Mouse (Mus musculus): ENCODE data around the gene Tmem121b. TPM values are rescaled to one million over a fixed set of nuclear protein-coding genes. Genes with fewer than 3 reads are reported as not detected.

Gene Tmem121b
- polyA plus RNA-seq, 1 experiment = 0.14 TPM

GRCm38 (mm10) chr6:120453103-120453445 lies 40.5 kb downstream of the Tmem121b start:
- H3K27ac ChIP-seq (ENCODE audit: insufficient read depth, low read length) = no peak overlapping the region
- H3K36me3 ChIP-seq (ENCODE audit: control insufficient read depth, insufficient read depth, low read length) = no peaks in the 10 kb centered on the region
- TF ChIP-seq CTCF (IDR thresholded peaks at IDR 0.05; ENCODE audit: extremely low read depth, insufficient read depth, insufficient read length, insufficient replicate concordance) (no peak), POLR2A (IDR thresholded peaks at IDR 0.05; ENCODE audit: low read depth, low read length) (no peak)
- H3K4me1 ChIP-seq (ENCODE audit: control insufficient read depth, insufficient read depth, insufficient read length) = peaks cover 11% of the 10 kb centered on the region; the same call in 1 of the 2 replicates
- H3K27me3 ChIP-seq (ENCODE audit: control insufficient read depth, insufficient read depth, low read length) = no peaks in the 10 kb centered on the region
- DNase-seq (ENCODE audit: low read depth in 1 of 2, low spot score in 2 of 2) = no peak
- WGBS = 36% methylated on average over 5 of the region's 5 CpGs
- H3K4me3 ChIP-seq (ENCODE audit: extremely low read depth, insufficient read depth, insufficient read length) = no peak overlapping the region

- 38% methylated on average over 11 of the region's 11 CpGs for WGBS
- TF ChIP-seq CTCF (IDR thresholded peaks at IDR 0.05; ENCODE audit: extremely low read depth, insufficient read depth, insufficient read length, insufficient replicate concordance) (no peak), POLR2A (IDR thresholded peaks at IDR 0.05; ENCODE audit: low read depth, low read length) (no peak)
- H3K4me3 ChIP-seq (ENCODE audit: extremely low read depth, insufficient read depth, insufficient read length) = no peak overlapping the region
- no peaks in the 10 kb centered on the region for H3K27me3 ChIP-seq (ENCODE audit: control insufficient read depth, insufficient read depth, low read length)
- H3K36me3 ChIP-seq (ENCODE audit: control insufficient read depth, insufficient read depth, low read length) = no peaks in the 10 kb centered on the region
- DNase-seq (ENCODE audit: low read depth in 1 of 2, low spot score in 2 of 2) = no peak
- peaks cover 11% of the 10 kb centered on the region; the same call in 1 of the 2 replicates for H3K4me1 ChIP-seq (ENCODE audit: control insufficient read depth, insufficient read depth, insufficient read length)
- no peak overlapping the region for H3K27ac ChIP-seq (ENCODE audit: insufficient read depth, low read length)
Measured at GRCm38 (mm10) chr6:120452384-120453102, 41.1 kb downstream of the Tmem121b start.

- Histone ChIP-seq H3K4me3 (ENCODE audit: extremely low read depth, insufficient read depth, insufficient read length) (no peak overlapping the region), H3K4me1 (ENCODE audit: control insufficient read depth, insufficient read depth, insufficient read length) (peaks cover 11% of the 10 kb centered on the region; the same call in 1 of the 2 replicates), H3K27me3 (ENCODE audit: control insufficient read depth, insufficient read depth, low read length) (no peaks in the 10 kb centered on the region), H3K36me3 (ENCODE audit: control insufficient read depth, insufficient read depth, low read length) (no peaks in the 10 kb centered on the region), H3K27ac (ENCODE audit: insufficient read depth, low read length) (no peak overlapping the region)
- no peak for DNase-seq (ENCODE audit: low read depth in 1 of 2, low spot score in 2 of 2)
- WGBS = 85% methylated on average over 3 of the region's 3 CpGs
- TF ChIP-seq POLR2A (IDR thresholded peaks at IDR 0.05; ENCODE audit: low read depth, low read length) = no peak
- no peak for TF ChIP-seq CTCF (IDR thresholded peaks at IDR 0.05; ENCODE audit: extremely low read depth, insufficient read depth, insufficient read length, insufficient replicate concordance)
Measured at GRCm38 (mm10) chr6:120450208-120450607, 43.4 kb downstream of the Tmem121b start.

- no peak for DNase-seq (ENCODE audit: low read depth in 1 of 2, low spot score in 2 of 2)
- 89% methylated on average over 14 of the region's 14 CpGs for WGBS
- H3K27ac ChIP-seq (ENCODE audit: insufficient read depth, low read length) = no peak overlapping the region
Measured at GRCm38 (mm10) chr6:120443363-120444355, 49.9 kb downstream of the Tmem121b start.

GRCm38 (mm10) chr6:120442171-120442749 lies 51.3 kb downstream of the Tmem121b start:
- Histone ChIP-seq H3K27me3 (ENCODE audit: control insufficient read depth, insufficient read depth, low read length) (no peaks in the 10 kb centered on the region; the same call in 1 of the 2 replicates), H3K36me3 (ENCODE audit: control insufficient read depth, insufficient read depth, low read length) (peaks cover 16% of the 10 kb centered on the region), H3K4me3 (ENCODE audit: extremely low read depth, insufficient read depth, insufficient read length) (no peak overlapping the region), H3K27ac (ENCODE audit: insufficient read depth, low read length) (no peak overlapping the region), H3K4me1 (ENCODE audit: control insufficient read depth, insufficient read depth, insufficient read length) (no peaks in the 10 kb centered on the region)
- no peak for DNase-seq (ENCODE audit: low read depth in 1 of 2, low spot score in 2 of 2)
- WGBS = 80% methylated on average over 4 of the region's 4 CpGs
- TF ChIP-seq CTCF (IDR thresholded peaks at IDR 0.05; ENCODE audit: extremely low read depth, insufficient read depth, insufficient read length, insufficient replicate concordance) = no peak
- no peak for TF ChIP-seq POLR2A (IDR thresholded peaks at IDR 0.05; ENCODE audit: low read depth, low read length)

More at GRCm38 (mm10) chr6:120443363-120444355, 49.9 kb downstream of the Tmem121b start:
- H3K27me3 ChIP-seq (ENCODE audit: control insufficient read depth, insufficient read depth, low read length) = no peaks in the 10 kb centered on the region; the same call in 1 of the 2 replicates
- H3K4me3 ChIP-seq (ENCODE audit: extremely low read depth, insufficient read depth, insufficient read length) = no peak overlapping the region
- peaks cover 14% of the 10 kb centered on the region for H3K36me3 ChIP-seq (ENCODE audit: control insufficient read depth, insufficient read depth, low read length)
- no peaks in the 10 kb centered on the region for H3K4me1 ChIP-seq (ENCODE audit: control insufficient read depth, insufficient read depth, insufficient read length)
- TF ChIP-seq POLR2A (IDR thresholded peaks at IDR 0.05; ENCODE audit: low read depth, low read length) = no peak
- TF ChIP-seq CTCF (IDR thresholded peaks at IDR 0.05; ENCODE audit: extremely low read depth, insufficient read depth, insufficient read length, insufficient replicate concordance) = no peak

Other genes starting within 250 kb of the Tmem121b start
- gene D330020A13Rik, start 199.4 kb downstream of the Tmem121b start, polyA plus RNA-seq (2012; rRNA removed) = not detected in 2 replicates
- gene B4galnt3, start 199.2 kb downstream of the Tmem121b start, polyA plus RNA-seq (2012; rRNA removed) = 0.09 and 0.12 TPM in 2 replicates
- 3.6 and 4.2 TPM in 2 replicates for gene Kdm5a, start 129.7 kb downstream of the Tmem121b start, polyA plus RNA-seq (2012; rRNA removed)
- gene Ccdc77, start 129.4 kb downstream of the Tmem121b start, polyA plus RNA-seq (2012; rRNA removed) = 2.2 and 3.2 TPM in 2 replicates
- gene Il17ra, start 30.6 kb downstream of the Tmem121b start, polyA plus RNA-seq (2012; rRNA removed) = 93.1 and 98.3 TPM in 2 replicates
- 25.2 and 25.3 TPM in 2 replicates for gene Hdhd5, start 37.5 kb upstream of the Tmem121b start, polyA plus RNA-seq (2012; rRNA removed)
- gene Cecr2, start 172.6 kb upstream of the Tmem121b start, polyA plus RNA-seq (2012; rRNA removed) = 9.1 and 13.1 TPM in 2 replicates